Mouse (Mus musculus) spleen, adult 18-20 months (tissue): ENCODE measurements around the gene Parp16.
"Not testable (repeated sequence)": the region's sequence is repeated elsewhere in the genome, so short reads cannot be mapped to it uniquely, and the experiment has no call there.

Experiments used
- DNase-seq, 2 experiments: peaks; one replicate each; pipeline ENCODE4 v3.0.0; 2022; ENCODE audit warnings: mixed read lengths in 2 of 2

The Parp16 gene

GRCm38 (mm10) chr9:65244036-65244806 lies 49.1 kb downstream of the Parp16 start:
- no peak for DNase-seq

- DNase-seq: no peak
Observed at GRCm38 (mm10) chr9:65247502-65248376, 52.6 kb downstream of the Parp16 start.

GRCm38 (mm10) chr9:65248377-65248690 lies 53.2 kb downstream of the Parp16 start:
- DNase-seq: no peak

- no peak for DNase-seq
Observed at GRCm38 (mm10) chr9:65252026-65252425, 56.9 kb downstream of the Parp16 start.

- DNase-seq: no peak
Observed at GRCm38 (mm10) chr9:65255906-65256600, 60.9 kb downstream of the Parp16 start.

- no peak for DNase-seq
Observed at GRCm38 (mm10) chr9:65257218-65257910, 62.2 kb downstream of the Parp16 start.

- DNase-seq: no peak
Observed at GRCm38 (mm10) chr9:65259366-65259765, 64.2 kb downstream of the Parp16 start.

- DNase-seq: no peak
Observed at GRCm38 (mm10) chr9:65261591-65262230, 66.6 kb downstream of the Parp16 start.

GRCm38 (mm10) chr9:65262641-65263120 lies 67.5 kb downstream of the Parp16 start:
- no peak for DNase-seq

GRCm38 (mm10) chr9:65264959-65265358 lies 69.8 kb downstream of the Parp16 start, which contains the start of gene Cilp:
Cilp (plus strand) TSS chr9:65265180.
- DNase-seq: no peak

- no peak for DNase-seq
Observed at GRCm38 (mm10) chr9:65267742-65268515, 72.8 kb downstream of the Parp16 start.

- DNase-seq: no peak
Observed at GRCm38 (mm10) chr9:65273048-65273809, 78.1 kb downstream of the Parp16 start.

GRCm38 (mm10) chr9:65273873-65274272 lies 78.7 kb downstream of the Parp16 start:
- no peak for DNase-seq

- DNase-seq: not testable (repeated sequence)
Observed at GRCm38 (mm10) chr9:65274851-65275250, 79.7 kb downstream of the Parp16 start.

GRCm38 (mm10) chr9:65275810-65276530 lies 80.8 kb downstream of the Parp16 start:
- no peak for DNase-seq

GRCm38 (mm10) chr9:65281536-65282151 lies 86.5 kb downstream of the Parp16 start:
- no peak for DNase-seq

- peak in 1 of 2 experiments; percentile 7 for DNase-seq
Observed at GRCm38 (mm10) chr9:65283301-65283700, 88.1 kb downstream of the Parp16 start.

GRCm38 (mm10) chr9:65288252-65288651 lies 93.1 kb downstream of the Parp16 start:
- DNase-seq: not testable (repeated sequence)
